ENCODE assay signal across 25 mouse cellular contexts in genomic region chr8:13654350-13655032, GRCm38 (mm10). TPM values are rescaled to one million over a fixed set of nuclear protein-coding genes. Genes with fewer than 3 reads are reported as not detected.
DNase-seq lines count a peak whose midpoint lies in the region; ATAC-seq and TF ChIP-seq lines count a peak whose summit lies in the region.
"Had no signal": no experiment of that assay in that cellular context is flagged by ENCODE, and none has a peak within 500 bp of the region (broad histone marks: within the 10 kb centered on the region; RNA-seq: fewer than 3 reads in every experiment).

No protein-coding gene starts in this region.

- no peak for TF ChIP-seq EP300 in lung, postnatal 0 days (IDR thresholded peaks at IDR 0.05)

- 56% methylated on average over 11 of the region's 11 CpGs for WGBS in kidney, postnatal 0 days
- 58% methylated on average over 11 of the region's 11 CpGs for WGBS in lung, postnatal 0 days
- WGBS in olfactory bulb, adult 2 months = 35% methylated on average over 11 of the region's 11 CpGs
- WGBS in midbrain, embryonic 13.5 days = 85% methylated on average over 11 of the region's 11 CpGs

- ATAC-seq in kidney, postnatal 0 days (replicated peaks; ENCODE audit: low FRiP score, low read depth) = no peak
- peak; percentile 60 for ATAC-seq in lung, postnatal 0 days
- ATAC-seq in midbrain, embryonic 13.5 days = no peak
- ATAC-seq: forebrain, postnatal 0 days had no signal

- no peaks in the 10 kb centered on the region for H3K9me3 ChIP-seq in kidney, postnatal 0 days (replicated peaks; ENCODE audit: low read length)
- no peaks in the 10 kb centered on the region for H3K9me3 ChIP-seq in lung, postnatal 0 days (ENCODE audit: low read length)
- no peaks in the 10 kb centered on the region for H3K9me3 ChIP-seq in midbrain, embryonic 13.5 days
- H3K9me3 ChIP-seq: hindbrain, embryonic 15.5 days; liver, embryonic 13.5 days; midbrain, embryonic 12.5 days had no signal

- H3K36me3 ChIP-seq in kidney, postnatal 0 days (ENCODE audit: insufficient read depth, low read length) = no peaks in the 10 kb centered on the region
- no peaks in the 10 kb centered on the region for H3K36me3 ChIP-seq in lung, postnatal 0 days (ENCODE audit: insufficient read depth, low read length)
- no peaks in the 10 kb centered on the region for H3K36me3 ChIP-seq in midbrain, embryonic 13.5 days
- H3K36me3 ChIP-seq: hindbrain, embryonic 15.5 days; liver, embryonic 13.5 days; midbrain, embryonic 12.5 days had no signal

- H3K4me1 ChIP-seq in kidney, postnatal 0 days (replicated peaks; ENCODE audit: insufficient read depth, low read length) = peaks cover 9% of the 10 kb centered on the region; the same call in 1 of the 2 replicates
- H3K4me1 ChIP-seq in lung, postnatal 0 days (ENCODE audit: insufficient read depth, low read depth, low read length) = peaks cover 3% of the 10 kb centered on the region; the same call in 1 of the 2 replicates
- H3K4me1 ChIP-seq in olfactory bulb, adult 2 months (ENCODE audit: control insufficient read depth, insufficient read depth, low read length) = peaks cover 63% of the 10 kb centered on the region
- peaks cover 9% of the 10 kb centered on the region for H3K4me1 ChIP-seq in midbrain, embryonic 13.5 days (replicated peaks)

- no peaks in the 10 kb centered on the region for H3K27me3 ChIP-seq in kidney, postnatal 0 days (ENCODE audit: insufficient read depth, low read length)
- no peaks in the 10 kb centered on the region for H3K27me3 ChIP-seq in lung, postnatal 0 days (replicated peaks; ENCODE audit: insufficient read depth, low read length)
- H3K27me3 ChIP-seq in midbrain, embryonic 13.5 days = no peaks in the 10 kb centered on the region
- H3K27me3 ChIP-seq: hindbrain, embryonic 15.5 days; liver, embryonic 13.5 days; midbrain, embryonic 12.5 days had no signal

- H3K4me2 ChIP-seq in kidney, postnatal 0 days (ENCODE audit: low read length) = no peak overlapping the region
- no peak overlapping the region for H3K4me2 ChIP-seq in lung, postnatal 0 days (replicated peaks; ENCODE audit: low read depth, low read length)
- no peak overlapping the region for H3K4me2 ChIP-seq in midbrain, embryonic 13.5 days (replicated peaks)
- H3K4me2 ChIP-seq: hindbrain, embryonic 15.5 days; liver, embryonic 13.5 days; midbrain, embryonic 12.5 days had no signal

- H3K27ac ChIP-seq in gastrocnemius, adult 2 months = peak overlapping the region; percentile 53
- H3K27ac ChIP-seq in kidney, postnatal 0 days = peak overlapping the region; percentile 47; the same call in 1 of the 2 replicates
- H3K27ac ChIP-seq in lung, postnatal 0 days (ENCODE audit: low read length) = peak overlapping the region; percentile 59; the same call in 1 of the 2 replicates
- peak overlapping the region; percentile 66 for H3K27ac ChIP-seq in olfactory bulb, adult 2 months (ENCODE audit: insufficient read depth, low read depth, low read length)
- H3K27ac ChIP-seq in midbrain, embryonic 13.5 days = no peak overlapping the region
- H3K27ac ChIP-seq: hindbrain, embryonic 15.5 days; liver, embryonic 13.5 days; midbrain, embryonic 12.5 days had no signal

- TF ChIP-seq POLR2A in olfactory bulb, adult 2 months (IDR thresholded peaks at IDR 0.05; ENCODE audit: insufficient read depth, low read depth, low read length) = no peak

- intact Hi-C loops in gastrocnemius, adult 2 months (cut with DNase I) = no loop called here

- no peak overlapping the region for H3K9ac ChIP-seq in kidney, postnatal 0 days (ENCODE audit: low read depth, low read length)
- no peak overlapping the region for H3K9ac ChIP-seq in lung, postnatal 0 days (replicated peaks; ENCODE audit: low read depth)
- no peak overlapping the region for H3K9ac ChIP-seq in midbrain, embryonic 13.5 days (replicated peaks)
- H3K9ac ChIP-seq: forebrain, postnatal 0 days; hindbrain, embryonic 15.5 days; liver, embryonic 13.5 days; midbrain, embryonic 12.5 days had no signal

- H3K4me3 ChIP-seq in gastrocnemius, adult 2 months = no peak overlapping the region
- no peak overlapping the region for H3K4me3 ChIP-seq in kidney, postnatal 0 days (replicated peaks; ENCODE audit: low read depth, low read length)
- no peak overlapping the region for H3K4me3 ChIP-seq in lung, postnatal 0 days (ENCODE audit: low read depth, low read length)
- H3K4me3 ChIP-seq in olfactory bulb, adult 2 months (ENCODE audit: insufficient read depth, low read depth, low read length) = no peak overlapping the region
- H3K4me3 ChIP-seq in midbrain, embryonic 13.5 days (replicated peaks) = no peak overlapping the region
- H3K4me3 ChIP-seq: hindbrain, embryonic 15.5 days; layer of hippocampus, adult 2 months; liver, embryonic 13.5 days; midbrain, embryonic 12.5 days had no signal

- no peak for TF ChIP-seq CTCF in gastrocnemius, adult 2 months (IDR thresholded peaks at IDR 0.05)
- no peak for TF ChIP-seq CTCF in kidney, postnatal 0 days (IDR thresholded peaks at IDR 0.05; ENCODE audit: low read depth)
- TF ChIP-seq CTCF in lung, postnatal 0 days (IDR thresholded peaks at IDR 0.05) = no peak
- no peak for TF ChIP-seq CTCF in olfactory bulb, adult 2 months (IDR thresholded peaks at IDR 0.05; ENCODE audit: insufficient read depth, low read depth, low read length)

- DNase-seq in gastrocnemius, adult 2 months = no peak
- DNase-seq in gastrocnemius, postnatal 10 days = no peak
- DNase-seq in kidney, postnatal 0 days (ENCODE audit: low spot score) = no peak
- DNase-seq in kidney, adult 8-10 months = no peak
- DNase-seq in lung, postnatal 0 days (ENCODE audit: low spot score) = peak; percentile 50
- no peak for DNase-seq in lung, postnatal 36 days
- DNase-seq: adrenal gland, postnatal 10 days; cerebellum, adult 8-10 months; forebrain, postnatal 0 days; gastrocnemius, postnatal 36 days; kidney, adult 2 months; kidney, postnatal 14 days; liver, embryonic 13.5 days; retina, postnatal 1 day; right cerebral cortex, postnatal 25 days; thymus, postnatal 25 days had no signal

RNA-seq across cellular contexts. Expression of gene Rasa3, which starts 22.9 kb away (rescaled TPM):
- 10 to 100 TPM in 1 of 2 experiments, 1 to 10 TPM in 1; 5.9 to 10.5 TPM for total RNA-seq in gastrocnemius, adult 2 months (2021)
- 10 to 100 TPM; 20.4 to 34.0 TPM for total RNA-seq in gastrocnemius, postnatal 10 days (2021)
- polyA plus RNA-seq in kidney, postnatal 0 days (2015; fragmentation: Nextera tagmentation; extraction: Ambion mirVana) = 14.0 and 15.6 TPM in 2 replicates
- 28.5 and 28.6 TPM in 2 replicates for polyA plus RNA-seq in lung, postnatal 0 days (2015; fragmentation: Nextera tagmentation; extraction: Ambion mirVana)
- polyA plus RNA-seq in olfactory bulb, adult 2 months (2012; ENCODE audit: insufficient read depth, insufficient read length, low replicate concordance, missing spikeins) = not detected in 2 replicates
- polyA plus RNA-seq in midbrain, embryonic 13.5 days (2015; fragmentation: Nextera tagmentation; extraction: Ambion mirVana) = 20.6 and 21.7 TPM in 2 replicates

RNA-seq across cellular contexts. Expression of gene Cfap97d2, which starts 51.2 kb away (rescaled TPM):
- not detected for total RNA-seq in gastrocnemius, adult 2 months (2021)
- total RNA-seq in gastrocnemius, postnatal 10 days (2021) = not detected
- not detected in 2 replicates for polyA plus RNA-seq in kidney, postnatal 0 days (2015; fragmentation: Nextera tagmentation; extraction: Ambion mirVana)
- polyA plus RNA-seq in lung, postnatal 0 days (2015; fragmentation: Nextera tagmentation; extraction: Ambion mirVana) = 0.81 and 1.1 TPM in 2 replicates
- polyA plus RNA-seq in olfactory bulb, adult 2 months (2012; ENCODE audit: insufficient read depth, insufficient read length, low replicate concordance, missing spikeins) = not detected in 2 replicates
- 2.2 and 3.1 TPM in 2 replicates for polyA plus RNA-seq in midbrain, embryonic 13.5 days (2015; fragmentation: Nextera tagmentation; extraction: Ambion mirVana)
- total RNA-seq: gastrocnemius, postnatal 36 days; hematopoietic stem cell, adult 5-6 weeks; monocyte, adult 5-6 weeks had no signal
- polyA plus RNA-seq: intestine, embryonic 14.5 days; kidney, adult 2 months; limb, embryonic 11.5 days; liver, embryonic 13.5 days had no signal
